Mouse (Mus musculus): ENCODE measurements around the gene Stk11. TPM values are rescaled to one million over a fixed set of nuclear protein-coding genes. Genes with fewer than 3 reads are reported as not detected.
A peak's percentile ranks its signal among the peaks of the same experiment; 100 is the strongest.

Gene Stk11
- polyA plus RNA-seq, 1 experiment from 2014 or later: 13.8 TPM

DNA sequence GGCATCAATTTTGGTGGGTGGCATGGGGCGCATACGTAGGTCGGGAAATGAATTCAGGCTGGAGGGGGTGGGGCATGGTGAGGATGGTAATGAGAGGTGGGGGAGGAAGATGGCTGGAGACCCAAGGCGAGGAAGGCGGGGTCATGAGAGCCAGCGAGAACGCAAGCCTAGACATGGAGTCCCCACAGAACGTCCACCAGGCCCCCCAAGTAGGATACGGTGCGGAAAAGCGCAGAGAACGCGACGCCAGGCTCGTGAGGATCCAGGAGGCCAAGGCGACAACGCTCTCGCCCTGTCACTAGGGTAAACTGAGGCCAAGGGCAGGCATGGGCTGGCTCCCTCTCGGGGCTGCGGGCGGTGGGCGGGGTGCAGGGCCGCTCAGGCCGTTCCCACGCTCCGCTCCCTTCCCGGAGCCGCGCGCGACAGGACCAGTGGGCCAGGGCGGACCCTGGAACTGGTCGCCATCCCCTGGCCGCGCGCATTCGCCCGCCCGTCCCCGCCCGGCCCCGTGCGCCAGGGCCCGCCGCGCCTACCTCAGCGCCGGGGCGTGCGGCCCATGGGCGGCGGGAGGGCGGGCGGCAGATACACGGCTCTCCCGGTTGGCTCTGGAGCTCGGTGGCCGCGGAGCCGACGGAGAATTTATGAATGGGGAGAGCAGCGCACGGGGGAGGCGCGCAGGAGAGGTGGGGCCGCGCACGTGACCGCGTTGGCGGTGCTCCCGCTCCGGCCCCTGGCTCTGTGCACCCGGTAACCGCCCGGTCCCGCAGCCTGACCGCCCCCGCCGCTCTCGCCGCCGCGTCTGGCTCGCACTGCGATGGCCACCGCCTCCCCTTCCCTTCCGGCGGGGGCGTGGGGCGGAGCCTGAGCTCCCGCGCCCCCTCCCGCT lies 23.2 kb downstream of the Stk11 start, which contains the start of gene Atp5d:
Gene Atp5d (plus strand): TSS at position 80 of the 886 bp plus-strand sequence.
- Histone ChIP-seq H3K9me3 (replicated peaks; ENCODE audit: control insufficient read depth, low read length) (0 out of 2 replicates have a peak, but pooled peaks cover 3% of the 10 kb centered on the region), H3K27me3 (ENCODE audit: control insufficient read depth, insufficient read depth, low read length) (peaks cover 6% of the 10 kb centered on the region; the same call in 1 of the 2 replicates), H3K9ac (ENCODE audit: low read length) (peak within 1 kb of the TSS; percentile 69), H3K4me1 (ENCODE audit: control insufficient read depth, insufficient read depth, low read length) (peaks cover 34% of the 10 kb centered on the region), H3K27ac (ENCODE audit: low read length) (no peak within 1 kb of the TSS), H3K4me3 (ENCODE audit: low read length) (peak within 1 kb of the TSS; percentile 60), H3K36me3 (ENCODE audit: control insufficient read depth, insufficient read depth) (peaks cover 5% of the 10 kb centered on the region), H3K4me2 (ENCODE audit: low read depth, low read length) (peak within 1 kb of the TSS; percentile 85)
- ATAC-seq (replicated peaks; ENCODE audit: extremely low read depth, insufficient read depth, low FRiP score): peak; percentile 1; the same call in 1 of the 2 replicates
- WGBS: under 1% methylated on average over 78 of the region's 94 CpGs

DNA sequence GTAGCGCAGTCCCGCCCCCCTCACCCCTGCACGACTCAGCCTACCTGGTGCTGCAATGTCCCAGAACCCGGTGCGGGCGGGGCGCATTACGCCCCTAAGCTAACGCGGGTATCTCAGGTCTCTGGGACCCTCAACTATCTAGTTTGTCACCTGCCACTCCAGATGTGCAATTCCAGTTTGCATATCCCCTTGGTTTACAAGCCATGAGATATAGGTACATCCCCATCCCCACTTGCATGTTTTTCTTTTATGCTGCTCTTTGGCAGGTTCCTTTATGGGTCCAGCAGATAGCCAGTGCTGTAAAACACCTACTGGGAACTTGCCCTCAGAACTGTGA lies 23.8 kb downstream of the Stk11 start:
- H3K9me3 ChIP-seq (replicated peaks; ENCODE audit: control insufficient read depth, low read length): 0 out of 2 replicates have a peak, but pooled peaks cover 3% of the 10 kb centered on the region
- peaks cover 37% of the 10 kb centered on the region for H3K4me1 ChIP-seq (ENCODE audit: control insufficient read depth, insufficient read depth, low read length)

DNA sequence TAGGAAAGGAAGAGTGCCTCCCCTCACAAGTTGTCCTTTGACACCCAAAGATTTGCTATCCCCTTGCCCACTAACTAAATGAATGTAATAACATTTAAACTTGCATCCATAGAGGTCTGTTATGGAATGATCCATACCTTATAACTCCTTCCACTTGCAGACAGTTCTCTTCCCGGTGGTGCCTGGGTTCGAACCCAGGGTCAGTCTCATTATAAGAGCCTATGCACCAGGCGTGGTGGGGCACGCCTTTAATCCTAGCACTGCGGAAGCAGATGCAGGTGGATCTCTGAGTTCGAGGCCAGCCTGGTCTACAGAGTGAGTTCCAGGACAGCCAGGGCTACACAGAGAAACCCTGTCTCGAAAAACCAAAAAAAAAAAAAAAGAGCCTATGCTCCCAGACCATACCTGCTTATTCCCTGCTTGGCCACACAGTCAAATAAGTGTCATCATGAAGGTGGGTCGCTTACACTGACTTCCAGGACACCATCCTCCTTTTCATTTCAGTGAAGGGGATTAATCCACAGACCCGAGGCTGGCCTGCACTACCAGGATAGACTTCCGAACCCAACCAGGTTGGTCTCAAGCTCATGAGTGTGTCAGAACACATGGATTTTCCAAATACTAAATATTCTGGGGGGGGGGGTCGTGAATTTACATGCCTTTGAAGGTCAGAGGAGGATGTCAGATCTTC lies 24.5 kb downstream of the Stk11 start:
- Histone ChIP-seq H3K4me2 (ENCODE audit: low read depth, low read length) (no peak overlapping the region), H3K9me3 (replicated peaks; ENCODE audit: control insufficient read depth, low read length) (0 out of 2 replicates have a peak, but pooled peaks cover 3% of the 10 kb centered on the region), H3K27me3 (ENCODE audit: control insufficient read depth, insufficient read depth, low read length) (peaks cover 6% of the 10 kb centered on the region; the same call in 1 of the 2 replicates), H3K9ac (ENCODE audit: low read length) (no peak overlapping the region), H3K27ac (ENCODE audit: low read length) (no peak overlapping the region), H3K36me3 (ENCODE audit: control insufficient read depth, insufficient read depth) (peaks cover 18% of the 10 kb centered on the region), H3K4me3 (ENCODE audit: low read length) (no peak overlapping the region), H3K4me1 (ENCODE audit: control insufficient read depth, insufficient read depth, low read length) (peaks cover 39% of the 10 kb centered on the region)
- ATAC-seq (replicated peaks; ENCODE audit: extremely low read depth, insufficient read depth, low FRiP score): no peak
- 78% methylated on average over 11 of the region's 11 CpGs for WGBS

More for the DNA sequence above, 23.8 kb downstream of the Stk11 start:
- Histone ChIP-seq H3K27me3 (ENCODE audit: control insufficient read depth, insufficient read depth, low read length) (peaks cover 6% of the 10 kb centered on the region; the same call in 1 of the 2 replicates), H3K27ac (ENCODE audit: low read length) (no peak overlapping the region), H3K9ac (ENCODE audit: low read length) (peak overlapping the region; percentile 69), H3K4me2 (ENCODE audit: low read depth, low read length) (peak overlapping the region; percentile 85), H3K36me3 (ENCODE audit: control insufficient read depth, insufficient read depth) (peaks cover 11% of the 10 kb centered on the region), H3K4me3 (ENCODE audit: low read length) (peak overlapping the region; percentile 60)
- WGBS: 1% methylated on average over 10 of the region's 10 CpGs
- no peak; the same call in 1 of the 2 replicates for ATAC-seq (replicated peaks; ENCODE audit: extremely low read depth, insufficient read depth, low FRiP score)

DNA sequence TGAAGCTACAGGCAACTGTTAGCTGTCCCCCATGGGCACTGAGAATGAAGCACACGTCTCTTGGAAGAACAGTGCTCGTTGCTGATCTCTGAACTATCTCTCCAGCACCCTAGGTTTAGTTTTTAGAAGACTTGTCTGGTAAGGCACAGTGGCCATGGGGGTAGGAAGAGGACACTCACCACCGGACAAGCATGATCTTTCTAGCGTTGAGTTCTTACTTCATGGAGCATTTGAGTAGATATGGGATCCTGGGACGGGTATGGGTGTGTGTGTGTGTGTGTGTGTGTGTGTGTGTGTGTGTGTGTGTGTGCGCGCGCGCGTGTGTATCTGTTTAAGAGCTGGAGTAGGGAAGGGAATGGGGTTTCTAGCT lies 25.0 kb downstream of the Stk11 start, which contains the start of gene Cbarp:
Gene Cbarp (minus strand): TSS at position 170 of the 370 bp plus-strand sequence.
- Histone ChIP-seq H3K27me3 (ENCODE audit: control insufficient read depth, insufficient read depth, low read length) (peaks cover 6% of the 10 kb centered on the region; the same call in 1 of the 2 replicates), H3K36me3 (ENCODE audit: control insufficient read depth, insufficient read depth) (peaks cover 21% of the 10 kb centered on the region), H3K27ac (ENCODE audit: low read length) (peak within 1 kb of the TSS; percentile 81), H3K4me3 (ENCODE audit: low read length) (peak within 1 kb of the TSS; percentile 73), H3K4me2 (ENCODE audit: low read depth, low read length) (peak within 1 kb of the TSS; percentile 85), H3K4me1 (ENCODE audit: control insufficient read depth, insufficient read depth, low read length) (peaks cover 42% of the 10 kb centered on the region), H3K9me3 (replicated peaks; ENCODE audit: control insufficient read depth, low read length) (0 out of 2 replicates have a peak, but pooled peaks cover 3% of the 10 kb centered on the region), H3K9ac (ENCODE audit: low read length) (peak within 1 kb of the TSS; percentile 72)
- 70% methylated on average over 10 of the region's 10 CpGs for WGBS
- no peak for ATAC-seq (replicated peaks; ENCODE audit: extremely low read depth, insufficient read depth, low FRiP score)

DNA sequence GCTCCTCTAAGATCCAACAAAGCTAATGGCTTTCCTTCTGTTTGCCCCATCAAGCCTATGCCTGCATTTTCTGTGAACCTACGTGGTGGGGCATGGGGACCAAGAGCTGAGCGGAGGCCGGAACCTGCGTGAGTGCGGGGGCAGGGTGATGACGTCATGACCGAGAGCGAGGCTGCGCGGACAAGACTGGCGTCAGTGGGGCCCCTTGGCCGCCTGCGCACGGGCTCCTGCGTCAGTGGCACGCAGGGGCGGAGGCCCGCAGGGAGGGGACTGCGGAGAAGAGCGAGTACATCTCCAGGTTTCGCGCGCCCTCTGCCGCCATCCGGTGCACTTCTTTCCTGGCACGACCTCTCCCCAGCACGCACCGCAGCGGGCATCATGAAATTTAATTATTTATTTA lies 25.6 kb downstream of the Stk11 start:
- Histone ChIP-seq H3K27me3 (ENCODE audit: control insufficient read depth, insufficient read depth, low read length) (peaks cover 6% of the 10 kb centered on the region; the same call in 1 of the 2 replicates), H3K27ac (ENCODE audit: low read length) (peak overlapping the region; percentile 81), H3K4me1 (ENCODE audit: control insufficient read depth, insufficient read depth, low read length) (peaks cover 48% of the 10 kb centered on the region), H3K9ac (ENCODE audit: low read length) (peak overlapping the region; percentile 72), H3K4me3 (ENCODE audit: low read length) (peak overlapping the region; percentile 73), H3K36me3 (ENCODE audit: control insufficient read depth, insufficient read depth) (peaks cover 25% of the 10 kb centered on the region), H3K9me3 (replicated peaks; ENCODE audit: control insufficient read depth, low read length) (no peaks in the 10 kb centered on the region), H3K4me2 (ENCODE audit: low read depth, low read length) (peak overlapping the region; percentile 85)
- peak; percentile 64 for ATAC-seq (replicated peaks; ENCODE audit: extremely low read depth, insufficient read depth, low FRiP score)
- WGBS: under 1% methylated on average over 28 of the region's 29 CpGs

DNA sequence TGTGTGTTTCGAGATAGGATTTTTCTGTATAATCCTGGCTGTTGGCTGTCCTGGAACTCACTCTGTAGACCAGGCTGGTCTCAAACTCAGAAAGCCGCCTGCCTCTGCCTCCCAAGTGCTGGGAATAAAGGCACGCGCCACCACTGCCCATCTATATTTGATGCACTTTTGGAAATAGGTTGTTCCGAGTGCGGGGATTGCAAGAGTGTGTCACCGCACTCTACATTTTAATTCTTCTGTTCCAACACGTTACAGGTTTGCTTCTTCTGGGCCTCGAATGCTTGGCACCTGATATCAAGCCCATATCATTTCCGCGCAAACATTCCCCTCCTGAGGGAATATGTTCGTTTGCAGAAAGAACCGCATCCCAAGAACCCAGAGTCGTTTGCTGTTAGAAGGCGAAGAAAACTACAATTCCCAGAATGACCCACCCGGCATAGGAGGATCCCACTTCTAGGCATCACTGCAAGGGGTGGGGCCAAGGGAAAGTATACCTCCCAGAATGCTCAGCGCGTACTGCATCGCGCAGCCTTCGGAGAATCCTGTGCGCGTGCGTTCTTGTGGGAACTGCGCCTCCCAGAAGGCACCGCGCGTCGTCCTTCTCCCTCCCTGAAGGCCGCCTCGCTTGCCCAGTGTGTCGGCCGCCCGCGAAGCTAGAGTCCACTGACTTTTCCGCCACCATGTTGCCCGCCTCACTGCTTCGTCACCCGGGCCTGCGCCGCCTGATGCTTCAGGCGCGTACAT lies 26.4 kb downstream of the Stk11 start:
- H3K27me3 ChIP-seq (ENCODE audit: control insufficient read depth, insufficient read depth, low read length): peaks cover 6% of the 10 kb centered on the region; the same call in 1 of the 2 replicates
- peak overlapping the region; percentile 73 for H3K4me3 ChIP-seq (ENCODE audit: low read length)
- no peaks in the 10 kb centered on the region for H3K9me3 ChIP-seq (replicated peaks; ENCODE audit: control insufficient read depth, low read length)
- H3K4me2 ChIP-seq (ENCODE audit: low read depth, low read length): peak overlapping the region; percentile 85
- ATAC-seq (replicated peaks; ENCODE audit: extremely low read depth, insufficient read depth, low FRiP score): peak; percentile 87
- peaks cover 51% of the 10 kb centered on the region for H3K4me1 ChIP-seq (ENCODE audit: control insufficient read depth, insufficient read depth, low read length)
- H3K36me3 ChIP-seq (ENCODE audit: control insufficient read depth, insufficient read depth): peaks cover 28% of the 10 kb centered on the region
- H3K9ac ChIP-seq (ENCODE audit: low read length): peak overlapping the region; percentile 99
- WGBS: under 1% methylated on average over 43 of the region's 43 CpGs
- H3K27ac ChIP-seq (ENCODE audit: low read length): peak overlapping the region; percentile 93

DNA sequence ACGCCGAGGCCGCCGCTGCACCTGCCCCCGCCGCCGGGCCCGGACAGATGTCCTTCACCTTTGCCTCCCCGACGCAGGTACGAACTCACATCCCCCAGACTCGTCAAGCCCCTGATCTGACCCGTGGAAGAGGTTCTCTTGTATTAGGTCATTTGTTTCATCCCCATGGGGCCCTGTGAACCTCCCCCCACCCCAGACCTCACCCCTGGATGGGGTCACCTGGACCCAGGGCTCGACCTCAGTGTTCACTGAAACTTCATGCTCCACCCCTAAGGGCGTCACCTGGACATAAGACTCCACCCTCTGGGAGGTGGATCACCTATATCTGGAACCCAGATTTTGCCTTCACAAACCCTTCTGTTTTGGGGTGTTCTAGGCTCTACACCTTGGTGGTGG lies 26.9 kb downstream of the Stk11 start:
- peaks cover 28% of the 10 kb centered on the region for H3K36me3 ChIP-seq (ENCODE audit: control insufficient read depth, insufficient read depth)
- H3K27ac ChIP-seq (ENCODE audit: low read length): peak overlapping the region; percentile 93
- 0 out of 2 replicates have a peak, but pooled peaks have one; percentile 3 for ATAC-seq (replicated peaks; ENCODE audit: extremely low read depth, insufficient read depth, low FRiP score)
- H3K4me1 ChIP-seq (ENCODE audit: control insufficient read depth, insufficient read depth, low read length): peaks cover 51% of the 10 kb centered on the region
- WGBS: 0% methylated on average over 15 of the region's 15 CpGs
- peak overlapping the region; percentile 73 for H3K4me3 ChIP-seq (ENCODE audit: low read length)
- no peaks in the 10 kb centered on the region for H3K9me3 ChIP-seq (replicated peaks; ENCODE audit: control insufficient read depth, low read length)
- H3K9ac ChIP-seq (ENCODE audit: low read length): peak overlapping the region; percentile 99
- H3K27me3 ChIP-seq (ENCODE audit: control insufficient read depth, insufficient read depth, low read length): peaks cover under 1% of the 10 kb centered on the region; the same call in 1 of the 2 replicates
- peak overlapping the region; percentile 85 for H3K4me2 ChIP-seq (ENCODE audit: low read depth, low read length)

DNA sequence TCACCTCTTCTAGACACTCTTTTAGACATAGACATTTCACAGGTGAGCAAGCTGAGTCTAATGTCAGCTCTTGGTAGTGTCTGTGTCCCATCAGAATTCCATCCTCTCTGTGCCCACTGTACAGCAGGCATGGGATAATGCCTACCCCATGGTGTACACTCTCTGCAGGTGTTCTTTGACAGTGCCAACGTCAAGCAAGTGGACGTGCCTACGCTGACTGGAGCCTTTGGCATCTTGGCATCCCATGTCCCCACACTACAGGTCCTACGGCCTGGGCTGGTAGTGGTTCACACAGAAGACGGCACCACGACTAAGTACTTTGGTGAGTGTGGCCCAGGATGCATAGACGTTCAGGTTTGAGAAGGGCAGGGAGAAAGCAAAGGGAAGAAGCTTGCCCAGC lies 28.1 kb downstream of the Stk11 start:
- H3K4me2 ChIP-seq (ENCODE audit: low read depth, low read length): 0 out of 2 replicates have a peak overlapping the region, but pooled peaks have one; percentile 85
- H3K27ac ChIP-seq (ENCODE audit: low read length): no peak overlapping the region
- ATAC-seq (replicated peaks; ENCODE audit: extremely low read depth, insufficient read depth, low FRiP score): no peak
- 89% methylated on average over 7 of the region's 7 CpGs for WGBS
- no peaks in the 10 kb centered on the region for H3K9me3 ChIP-seq (replicated peaks; ENCODE audit: control insufficient read depth, low read length)
- H3K4me1 ChIP-seq (ENCODE audit: control insufficient read depth, insufficient read depth, low read length): peaks cover 45% of the 10 kb centered on the region
- no peak overlapping the region for H3K9ac ChIP-seq (ENCODE audit: low read length)
- no peak overlapping the region for H3K4me3 ChIP-seq (ENCODE audit: low read length)
- H3K27me3 ChIP-seq (ENCODE audit: control insufficient read depth, insufficient read depth, low read length): no peaks in the 10 kb centered on the region
- peaks cover 28% of the 10 kb centered on the region for H3K36me3 ChIP-seq (ENCODE audit: control insufficient read depth, insufficient read depth)
